Mouse (Mus musculus): ENCODE measurements at regions not wholly inside any gene's neighbourhood (a gene's known extent, or its start where the extent isn't known, plus 50 kb on each side); places are given as distances from the start of the nearest gene placed in this dataset.

DNA sequence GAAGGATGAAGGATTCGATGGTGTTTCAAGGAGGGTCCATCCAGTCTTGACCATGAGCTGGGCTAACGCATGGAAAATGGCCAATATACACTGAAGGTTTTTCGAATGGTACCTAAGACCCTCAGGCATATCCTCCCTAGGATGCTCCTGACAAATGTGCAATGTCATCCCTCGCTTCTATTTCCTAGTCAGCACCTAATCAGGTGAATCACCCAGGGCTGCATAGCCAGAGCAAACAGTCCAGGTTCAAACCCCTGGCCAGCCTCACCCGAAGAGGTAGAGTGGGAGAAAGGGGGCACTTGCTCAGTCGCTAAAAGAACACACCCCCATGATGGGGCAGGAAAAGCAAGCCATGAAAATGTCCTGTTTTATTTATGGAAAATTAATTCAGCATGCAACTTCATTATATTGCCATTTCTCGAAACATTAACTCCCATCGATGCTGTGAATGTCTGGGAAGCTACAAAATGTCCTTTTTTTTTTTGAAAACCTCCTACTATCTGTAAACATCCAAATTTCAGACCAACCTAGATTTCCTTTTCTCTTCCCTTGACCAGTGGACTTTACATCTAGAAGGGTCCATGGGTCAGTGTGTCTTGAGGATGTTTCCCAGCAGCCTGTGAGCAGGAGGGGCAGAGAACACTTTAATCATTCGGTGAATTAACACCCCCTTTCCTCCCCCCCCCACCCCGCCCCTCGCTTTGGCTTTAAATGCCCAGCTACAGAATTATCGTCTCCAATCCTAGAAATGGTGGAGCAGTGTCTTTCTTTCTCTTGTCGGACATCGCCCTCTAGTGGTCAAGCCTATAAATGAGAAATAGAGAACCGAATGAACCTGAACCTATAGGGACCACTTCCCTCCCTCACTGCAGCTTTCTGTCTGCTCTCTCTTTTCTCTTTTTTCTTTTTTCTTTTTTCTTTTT lies 68.8 kb upstream of the Il12b start:
- peak; percentile 79 for DNase-seq (ENCODE audit: low read depth, low spot score)

- no peak for DNase-seq (ENCODE audit: low read depth, low spot score)
Observed at GRCm38 (mm10) chr11:44331774-44332129, 68.1 kb upstream of the Il12b start.

DNA sequence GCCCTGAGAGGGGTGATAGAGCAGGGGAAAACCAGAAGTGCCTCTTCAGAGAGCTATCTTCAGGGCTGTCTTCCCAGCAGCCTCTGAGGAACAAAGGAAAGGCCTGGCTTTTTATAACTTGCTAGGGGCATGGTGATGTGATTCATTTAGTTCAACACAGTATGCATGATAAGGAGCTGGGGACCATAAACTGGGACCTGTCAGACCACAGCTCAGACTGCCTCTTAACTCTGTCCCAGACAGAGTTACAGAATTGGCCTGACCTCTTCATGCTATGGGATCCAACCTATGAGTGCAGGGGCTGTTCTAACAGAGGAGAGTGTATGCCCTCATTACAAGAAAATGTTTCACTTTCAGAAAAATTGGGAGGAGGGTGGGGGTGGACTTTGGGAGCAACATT lies 59.3 kb upstream of the Il12b start:
- DNase-seq (ENCODE audit: low read depth, low spot score), result no peak

- DNase-seq (ENCODE audit: low read depth, low spot score), result no peak
Observed at GRCm38 (mm10) chr11:44348308-44348707, 51.6 kb upstream of the Il12b start.

DNA sequence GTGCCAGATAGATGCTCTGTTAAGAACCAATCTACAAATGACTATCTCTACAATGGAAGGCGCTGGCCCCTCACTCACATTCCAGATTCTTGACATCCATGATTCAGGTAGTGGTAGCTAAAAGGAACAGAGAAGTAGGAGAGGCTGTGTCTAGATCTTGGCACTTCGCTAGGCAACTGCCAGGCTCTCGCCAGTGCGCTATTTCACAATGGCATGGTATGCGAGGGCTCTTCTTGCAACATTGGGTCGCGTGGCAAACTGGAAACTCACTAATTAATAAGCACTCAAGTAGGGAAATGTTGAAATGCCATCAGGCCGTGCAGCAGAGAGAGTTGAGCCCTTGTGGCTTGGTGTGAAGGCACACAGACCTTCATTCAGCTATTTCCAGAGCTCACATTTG lies 50.3 kb upstream of the Il12b start:
- DNase-seq (ENCODE audit: low read depth, low spot score), result no peak
